ENCODE assay signal across 9 mouse cellular contexts in the genomic region with DNA sequence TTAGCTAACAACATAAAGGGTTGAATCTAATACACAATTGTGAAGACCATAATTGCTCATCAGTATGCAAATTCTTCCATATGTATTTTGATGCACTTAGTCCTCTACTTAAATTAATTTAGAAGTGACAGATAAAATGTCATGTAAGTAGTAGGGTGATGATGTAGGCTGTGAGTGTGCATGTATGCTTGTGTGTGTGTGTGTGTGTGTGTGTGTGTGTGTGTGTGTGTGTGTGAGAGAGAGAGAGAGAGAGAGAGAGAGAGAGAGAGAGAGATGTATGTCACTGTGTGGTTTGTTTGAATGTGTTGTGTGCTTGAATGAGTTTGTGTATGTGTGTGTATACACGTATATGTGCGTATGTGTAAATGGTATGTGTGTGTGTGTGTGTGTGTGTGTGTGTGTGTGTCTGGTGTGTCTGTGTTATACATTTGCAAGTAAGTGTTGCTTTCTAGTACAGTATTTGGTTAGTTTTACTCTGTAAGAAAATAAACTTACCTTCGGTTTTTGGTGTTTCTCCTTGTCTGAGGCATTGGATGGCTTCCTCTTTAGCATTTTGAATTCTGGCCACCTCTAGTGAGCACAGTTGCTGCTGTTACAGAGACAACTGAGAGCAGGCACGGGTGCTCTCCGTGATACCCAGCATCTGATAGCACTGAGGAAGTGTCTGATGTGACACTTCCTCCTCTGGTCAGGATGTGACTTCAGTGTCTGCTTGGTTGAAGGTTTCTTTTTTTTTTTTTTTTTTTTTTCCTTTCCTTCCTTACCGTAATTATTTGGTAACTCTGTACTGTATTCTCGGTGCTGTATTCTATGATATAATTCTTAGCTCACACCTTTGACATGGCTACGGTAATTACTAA.
A peak's percentile ranks its signal among the peaks of the same experiment; 100 is the strongest.
DNase-seq lines count a peak whose midpoint lies in the region; ATAC-seq and TF ChIP-seq lines count a peak whose summit lies in the region.
"Had no signal": no experiment of that assay in that cellular context is flagged by ENCODE, and none has a peak within 500 bp of the region (broad histone marks: within the 10 kb centered on the region; RNA-seq: fewer than 3 reads in every experiment).

No protein-coding gene starts in this region.

- no peak overlapping the region for H3K4me2 ChIP-seq in kidney, embryonic 15.5 days
- H3K4me2 ChIP-seq: hindbrain, embryonic 15.5 days had no signal

- H3K27me3 ChIP-seq in kidney, embryonic 15.5 days: no peaks in the 10 kb centered on the region
- H3K27me3 ChIP-seq: hindbrain, embryonic 15.5 days had no signal

- no peak overlapping the region for H3K9ac ChIP-seq in kidney, embryonic 15.5 days
- H3K9ac ChIP-seq: hindbrain, embryonic 15.5 days had no signal

- no peaks in the 10 kb centered on the region for H3K4me1 ChIP-seq in kidney, embryonic 15.5 days
- no peaks in the 10 kb centered on the region for H3K4me1 ChIP-seq in lung, adult 2 months (ENCODE audit: control insufficient read depth, insufficient read depth, low read length)
- H3K4me1 ChIP-seq: hindbrain, embryonic 15.5 days had no signal

- H3K36me3 ChIP-seq in kidney, embryonic 15.5 days: no peaks in the 10 kb centered on the region
- H3K36me3 ChIP-seq: hindbrain, embryonic 15.5 days had no signal

- ATAC-seq in kidney, embryonic 15.5 days (replicated peaks; ENCODE audit: low FRiP score): no peak; the same call in 1 of the 2 replicates
- peak; percentile 96 for ATAC-seq in common myeloid progenitor, adult 5-6 weeks (replicated peaks; ENCODE audit: low read depth, poor library complexity, severe bottlenecking)

- TF ChIP-seq CTCF in lung, adult 2 months (IDR thresholded peaks at IDR 0.05; ENCODE audit: insufficient read depth, low read length): no peak

- H3K9me3 ChIP-seq in kidney, embryonic 15.5 days (replicated peaks): no peaks in the 10 kb centered on the region
- H3K9me3 ChIP-seq: hindbrain, embryonic 15.5 days had no signal

- no peak overlapping the region for H3K27ac ChIP-seq in kidney, embryonic 15.5 days
- H3K27ac ChIP-seq: hindbrain, embryonic 15.5 days had no signal

- H3K4me3 ChIP-seq in kidney, embryonic 15.5 days (replicated peaks): no peak overlapping the region; the same call in 1 of the 2 replicates
- no peak overlapping the region for H3K4me3 ChIP-seq in lung, adult 2 months (replicated peaks; ENCODE audit: extremely low read depth, low read depth, low read length)
- H3K4me3 ChIP-seq: hindbrain, embryonic 15.5 days had no signal

- peak; percentile 22 for DNase-seq in kidney, adult 9 months
- peak; percentile 7 for DNase-seq in lung, adult 2 months
- DNase-seq in spleen, postnatal 4 days (ENCODE audit: low spot score in 2 of 2): peak; percentile 52 to 71
- DNase-seq in embryo, embryonic 11 days: no peak
- DNase-seq in layer of hippocampus, adult 8-10 months (ENCODE audit: low spot score in 2 of 2): no peak
- no peak for DNase-seq in embryo, embryonic 10.5 days (ENCODE audit: low spot score)

- WGBS in kidney, embryonic 15.5 days: 65% methylated on average over 8 of the region's 8 CpGs
- 36% methylated on average over 8 of the region's 8 CpGs for WGBS in lung, adult 2 months

- peak; percentile 39; the same call in 1 of the 2 replicates for TF ChIP-seq POLR2A in lung, adult 2 months (IDR thresholded peaks at IDR 0.05; ENCODE audit: borderline replicate concordance, extremely low read depth, low read depth, low read length)

Comparison
In these comparisons a context has a peak if more than half of its experiments do, and no peak if none do; other contexts are left out.
1. DNase-seq: peak in kidney, adult 9 months (single experiment), lung, adult 2 months (single experiment) and spleen, postnatal 4 days (2 of 2); none in embryo, embryonic 11 days (single experiment), layer of hippocampus, adult 8-10 months (0 of 2) and embryo, embryonic 10.5 days (single experiment).